Mouse (Mus musculus): ENCODE measurements around the gene Osm. TPM values are rescaled to one million over a fixed set of nuclear protein-coding genes. Genes with fewer than 3 reads are reported as not detected.
A peak's percentile ranks its signal among the peaks of the same experiment; 100 is the strongest.

Gene Osm
- polyA plus RNA-seq, 1 experiment from 2014 or later, result not detected

DNA sequence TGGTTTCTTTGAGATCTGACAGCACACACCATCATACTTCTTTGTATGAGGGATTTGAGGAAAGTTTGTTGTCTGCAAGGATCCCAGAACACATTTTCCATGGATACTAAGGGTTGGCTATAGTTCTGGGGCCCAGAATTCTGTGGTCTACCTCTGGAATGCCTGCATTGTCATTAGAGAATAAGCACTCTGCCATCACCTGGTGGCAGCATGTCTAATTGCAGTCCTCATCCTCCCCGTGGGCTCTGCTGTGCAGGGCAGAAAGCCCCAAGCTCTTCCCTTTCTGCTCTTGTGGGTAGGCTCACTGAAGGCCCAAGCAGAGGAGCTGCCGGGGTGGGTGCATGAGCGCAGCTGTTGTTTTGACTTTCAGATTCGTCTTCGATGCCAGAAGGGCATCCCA is 26.7 kb upstream of the Osm start:
- H3K36me3 ChIP-seq (ENCODE audit: control insufficient read depth, insufficient read depth, low read length), result peaks cover 65% of the 10 kb centered on the region
- no peak for ATAC-seq (ENCODE audit: low FRiP score, low TSS enrichment)
- no peaks in the 10 kb centered on the region for H3K9me3 ChIP-seq (ENCODE audit: control insufficient read depth, low read length)
- 82% methylated on average over 5 of the region's 5 CpGs for WGBS
- no peak overlapping the region for H3K4me3 ChIP-seq (ENCODE audit: low read length)
- no peaks in the 10 kb centered on the region for H3K27me3 ChIP-seq (ENCODE audit: control insufficient read depth, insufficient read depth, low read length)
- no peak overlapping the region for H3K9ac ChIP-seq (ENCODE audit: low read depth, low read length)
- H3K27ac ChIP-seq (ENCODE audit: low read depth, low read length), result no peak overlapping the region
- H3K4me1 ChIP-seq (ENCODE audit: control insufficient read depth, insufficient read depth, low read length), result no peaks in the 10 kb centered on the region
- no peak overlapping the region for H3K4me2 ChIP-seq (replicated peaks; ENCODE audit: low read depth, low read length)

DNA sequence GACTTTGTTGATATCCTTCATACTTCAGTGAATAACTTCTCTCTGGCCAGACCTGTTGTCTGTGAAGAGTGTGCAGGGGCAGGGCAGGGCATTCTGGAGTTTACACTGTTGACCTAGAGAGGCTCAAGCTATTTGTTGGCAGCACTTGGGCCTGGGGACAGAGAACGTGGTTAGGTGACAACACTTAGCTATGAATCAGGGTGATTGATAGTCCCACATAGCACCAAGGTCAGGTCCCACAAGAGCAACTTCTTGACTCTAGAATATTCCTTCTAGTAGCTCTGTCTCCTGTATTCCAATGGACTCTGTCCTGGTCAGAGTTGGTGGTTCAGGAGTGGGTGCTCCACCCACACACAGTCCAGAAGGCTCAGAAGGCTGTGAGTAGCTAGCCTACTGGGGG is 25.4 kb upstream of the Osm start:
- Histone ChIP-seq H3K9ac (ENCODE audit: low read depth, low read length) (no peak overlapping the region), H3K27ac (ENCODE audit: low read depth, low read length) (no peak overlapping the region), H3K27me3 (ENCODE audit: control insufficient read depth, insufficient read depth, low read length) (no peaks in the 10 kb centered on the region), H3K4me3 (ENCODE audit: low read length) (no peak overlapping the region), H3K36me3 (ENCODE audit: control insufficient read depth, insufficient read depth, low read length) (peaks cover 77% of the 10 kb centered on the region), H3K4me1 (ENCODE audit: control insufficient read depth, insufficient read depth, low read length) (no peaks in the 10 kb centered on the region), H3K4me2 (replicated peaks; ENCODE audit: low read depth, low read length) (no peak overlapping the region), H3K9me3 (ENCODE audit: control insufficient read depth, low read length) (no peaks in the 10 kb centered on the region)
- WGBS, result 13% methylated on average over 1 of the region's 1 CpGs
- ATAC-seq (ENCODE audit: low FRiP score, low TSS enrichment), result no peak

DNA sequence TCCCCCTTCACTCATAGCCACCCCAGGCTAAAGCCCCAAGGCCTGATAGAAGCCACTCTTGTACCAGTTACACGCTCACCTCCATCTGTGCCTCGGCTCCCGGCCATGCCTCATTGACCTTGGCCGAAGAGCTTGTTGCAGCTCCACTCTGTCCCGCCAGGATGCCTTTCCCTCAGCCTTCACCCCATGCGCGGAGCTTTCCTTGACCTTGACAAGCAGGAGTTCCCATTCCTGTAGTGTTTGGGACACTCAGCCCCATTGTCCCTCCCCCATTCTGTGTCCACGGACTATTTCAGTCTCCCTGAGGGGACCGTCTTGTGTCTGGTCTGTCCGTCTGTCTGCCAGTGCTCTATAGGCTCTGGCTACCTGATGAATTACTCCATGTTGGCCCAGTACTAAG is 23.1 kb upstream of the Osm start:
- Histone ChIP-seq H3K4me3 (ENCODE audit: low read length) (no peak overlapping the region), H3K4me1 (ENCODE audit: control insufficient read depth, insufficient read depth, low read length) (no peaks in the 10 kb centered on the region), H3K9ac (ENCODE audit: low read depth, low read length) (no peak overlapping the region), H3K9me3 (ENCODE audit: control insufficient read depth, low read length) (no peaks in the 10 kb centered on the region), H3K36me3 (ENCODE audit: control insufficient read depth, insufficient read depth, low read length) (peaks cover 62% of the 10 kb centered on the region), H3K4me2 (replicated peaks; ENCODE audit: low read depth, low read length) (no peak overlapping the region), H3K27me3 (ENCODE audit: control insufficient read depth, insufficient read depth, low read length) (no peaks in the 10 kb centered on the region), H3K27ac (ENCODE audit: low read depth, low read length) (no peak overlapping the region)
- no peak for ATAC-seq (ENCODE audit: low FRiP score, low TSS enrichment)
- 73% methylated on average over 10 of the region's 10 CpGs for WGBS

DNA sequence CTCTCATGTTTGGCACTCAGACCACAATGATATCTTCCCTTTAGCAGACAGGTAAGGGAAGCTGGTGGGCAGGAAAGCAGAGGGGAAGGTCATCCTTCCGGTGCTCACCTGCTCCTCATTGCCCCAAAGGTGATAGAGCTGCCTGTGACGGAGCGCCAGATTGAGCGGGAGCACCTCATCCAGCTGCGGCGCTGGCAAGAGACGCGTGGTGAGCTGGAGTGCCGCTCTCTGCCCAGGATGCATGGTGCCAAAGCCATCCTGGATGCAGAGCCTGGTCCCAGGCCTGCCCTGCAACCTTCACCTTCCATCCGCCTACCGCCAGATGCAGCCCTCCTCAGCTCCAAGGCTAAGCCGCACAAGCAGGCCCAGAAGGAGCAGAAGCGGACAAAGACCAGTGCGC is 21.6 kb upstream of the Osm start:
- no peak overlapping the region for H3K4me3 ChIP-seq (ENCODE audit: low read length)
- 0 out of 2 replicates have a peak, but pooled peaks cover 7% of the 10 kb centered on the region for H3K27me3 ChIP-seq (ENCODE audit: control insufficient read depth, insufficient read depth, low read length)
- peaks cover 54% of the 10 kb centered on the region for H3K36me3 ChIP-seq (ENCODE audit: control insufficient read depth, insufficient read depth, low read length)
- 97% methylated on average over 14 of the region's 14 CpGs for WGBS
- H3K27ac ChIP-seq (ENCODE audit: low read depth, low read length), result no peak overlapping the region
- no peak for ATAC-seq (ENCODE audit: low FRiP score, low TSS enrichment)
- no peaks in the 10 kb centered on the region for H3K4me1 ChIP-seq (ENCODE audit: control insufficient read depth, insufficient read depth, low read length)
- H3K4me2 ChIP-seq (replicated peaks; ENCODE audit: low read depth, low read length), result no peak overlapping the region
- no peak overlapping the region for H3K9ac ChIP-seq (ENCODE audit: low read depth, low read length)
- no peaks in the 10 kb centered on the region for H3K9me3 ChIP-seq (ENCODE audit: control insufficient read depth, low read length)

DNA sequence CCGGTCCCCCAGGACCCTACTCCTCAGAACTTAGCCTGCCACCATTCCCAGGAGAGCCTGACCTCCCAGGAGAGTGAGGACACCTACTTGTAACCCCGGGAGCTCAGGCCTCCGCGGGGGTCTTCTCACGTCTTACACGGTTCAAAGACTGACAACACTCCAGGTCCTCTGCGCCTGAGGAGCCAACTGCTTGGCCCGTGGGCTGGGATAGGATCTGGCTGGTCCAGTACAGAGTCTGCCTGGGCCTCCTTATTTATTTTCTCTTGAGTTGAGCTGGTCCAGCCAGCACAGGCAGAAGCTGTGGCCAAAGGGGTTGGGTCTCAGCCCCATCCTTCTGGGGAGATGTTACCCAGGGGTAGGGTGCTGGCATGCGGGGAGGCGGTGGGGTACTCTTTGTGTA is 21.2 kb upstream of the Osm start:
- H3K9me3 ChIP-seq (ENCODE audit: control insufficient read depth, low read length), result no peaks in the 10 kb centered on the region
- WGBS, result 83% methylated on average over 10 of the region's 10 CpGs
- no peak overlapping the region for H3K4me3 ChIP-seq (ENCODE audit: low read length)
- no peaks in the 10 kb centered on the region for H3K4me1 ChIP-seq (ENCODE audit: control insufficient read depth, insufficient read depth, low read length)
- H3K27me3 ChIP-seq (ENCODE audit: control insufficient read depth, insufficient read depth, low read length), result 0 out of 2 replicates have a peak, but pooled peaks cover 7% of the 10 kb centered on the region
- H3K27ac ChIP-seq (ENCODE audit: low read depth, low read length), result no peak overlapping the region
- ATAC-seq (ENCODE audit: low FRiP score, low TSS enrichment), result no peak
- peaks cover 49% of the 10 kb centered on the region for H3K36me3 ChIP-seq (ENCODE audit: control insufficient read depth, insufficient read depth, low read length)
- no peak overlapping the region for H3K9ac ChIP-seq (ENCODE audit: low read depth, low read length)
- H3K4me2 ChIP-seq (replicated peaks; ENCODE audit: low read depth, low read length), result no peak overlapping the region

DNA sequence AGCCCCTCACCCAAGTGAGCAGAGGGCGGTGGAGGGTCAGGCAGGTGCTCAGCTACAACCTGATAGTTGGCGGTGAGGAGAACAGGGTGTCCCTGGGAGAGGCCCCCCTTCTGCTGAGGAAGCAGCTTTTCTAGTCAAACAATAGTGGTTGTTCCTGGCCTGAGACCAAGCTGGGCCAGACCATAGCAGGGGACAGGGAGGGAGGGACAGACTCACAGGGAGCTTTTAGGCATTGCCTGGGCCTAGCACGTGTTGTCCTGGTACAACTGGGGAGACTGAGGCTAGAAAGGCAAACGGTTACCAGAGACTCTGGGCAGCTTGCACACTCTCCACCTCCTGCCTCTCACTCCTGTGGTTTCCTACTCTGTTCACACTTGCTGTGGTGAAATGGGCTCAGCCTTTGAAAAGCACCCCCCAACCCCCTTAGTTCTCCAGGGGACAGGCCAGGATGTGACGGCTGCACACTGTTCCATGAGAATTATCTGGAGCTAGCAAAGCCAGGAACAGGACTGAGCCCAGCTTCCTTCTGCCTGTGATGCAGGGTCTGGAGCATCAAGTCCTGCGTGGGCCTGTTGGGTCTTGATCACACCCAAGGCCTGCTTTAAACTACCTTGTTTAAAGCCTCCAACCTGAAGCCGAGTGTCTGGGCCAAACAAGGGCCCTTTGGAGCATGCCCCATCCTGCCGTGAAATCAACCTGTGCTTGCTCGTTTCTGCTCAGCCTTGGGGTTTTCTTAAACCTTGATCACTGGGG is 19.8 kb upstream of the Osm start:
- ATAC-seq (ENCODE audit: low FRiP score, low TSS enrichment), result no peak

DNA sequence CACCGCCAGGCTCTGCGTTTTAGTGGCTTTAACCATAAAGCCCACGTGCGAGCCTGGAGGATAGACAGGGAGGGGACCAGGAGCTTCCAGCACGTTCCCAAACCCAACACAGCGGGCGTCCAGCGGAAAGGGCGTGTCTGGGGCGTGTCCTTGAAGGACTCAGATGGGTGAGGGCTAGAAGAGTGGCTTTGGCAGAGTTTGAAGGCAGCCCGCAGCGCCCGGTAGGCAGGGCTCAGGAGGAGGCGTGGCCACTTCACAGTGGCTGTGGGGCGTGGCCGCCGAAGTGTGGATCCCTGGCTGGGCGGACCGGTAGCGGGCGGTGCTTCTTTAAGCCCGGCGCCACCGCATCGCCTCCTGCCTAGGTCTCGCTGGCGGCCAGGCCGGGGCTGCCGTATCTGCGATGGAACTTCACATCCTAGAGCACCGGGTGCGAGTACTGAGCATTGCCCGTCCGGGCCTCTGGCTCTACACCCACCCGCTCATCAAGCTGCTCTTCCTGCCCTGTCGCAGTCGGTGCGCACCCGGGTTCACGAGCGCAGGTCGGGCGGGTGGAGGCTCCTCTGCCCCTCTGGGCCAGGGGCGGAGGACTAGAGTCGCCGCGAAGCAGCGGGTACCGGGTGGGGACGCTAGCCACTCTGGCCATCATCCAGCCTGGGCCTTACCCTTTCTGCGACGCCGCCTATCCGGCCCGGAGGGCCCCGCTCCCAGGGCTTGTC is 18.1 kb upstream of the Osm start, which contains the start of gene Castor1:
Castor1 (plus strand) TSS at position 312 of the 716 bp plus-strand sequence.
- peak within 1 kb of the TSS; percentile 89 for H3K4me2 ChIP-seq (replicated peaks; ENCODE audit: low read depth, low read length)
- H3K36me3 ChIP-seq (ENCODE audit: control insufficient read depth, insufficient read depth, low read length), result peaks cover 26% of the 10 kb centered on the region
- H3K9ac ChIP-seq (ENCODE audit: low read depth, low read length), result peak within 1 kb of the TSS; percentile 54
- H3K9me3 ChIP-seq (ENCODE audit: control insufficient read depth, low read length), result no peaks in the 10 kb centered on the region
- 1% methylated on average over 54 of the region's 56 CpGs for WGBS
- no peak within 1 kb of the TSS for H3K27ac ChIP-seq (ENCODE audit: low read depth, low read length)
- H3K4me1 ChIP-seq (ENCODE audit: control insufficient read depth, insufficient read depth, low read length), result no peaks in the 10 kb centered on the region
- H3K4me3 ChIP-seq (ENCODE audit: low read length), result peak within 1 kb of the TSS; percentile 37
- 0 out of 2 replicates have a peak, but pooled peaks cover 7% of the 10 kb centered on the region for H3K27me3 ChIP-seq (ENCODE audit: control insufficient read depth, insufficient read depth, low read length)
- peak; percentile 90 for ATAC-seq (ENCODE audit: low FRiP score, low TSS enrichment)

More for the DNA sequence above, 19.8 kb upstream of the Osm start:
- H3K36me3 ChIP-seq (ENCODE audit: control insufficient read depth, insufficient read depth, low read length), result peaks cover 42% of the 10 kb centered on the region
- no peak overlapping the region for H3K4me3 ChIP-seq (ENCODE audit: low read length)
- no peak overlapping the region for H3K9ac ChIP-seq (ENCODE audit: low read depth, low read length)
- H3K4me1 ChIP-seq (ENCODE audit: control insufficient read depth, insufficient read depth, low read length), result no peaks in the 10 kb centered on the region
- WGBS, result 84% methylated on average over 9 of the region's 9 CpGs
- no peak overlapping the region for H3K27ac ChIP-seq (ENCODE audit: low read depth, low read length)
- H3K9me3 ChIP-seq (ENCODE audit: control insufficient read depth, low read length), result no peaks in the 10 kb centered on the region
- H3K27me3 ChIP-seq (ENCODE audit: control insufficient read depth, insufficient read depth, low read length), result 0 out of 2 replicates have a peak, but pooled peaks cover 7% of the 10 kb centered on the region
- H3K4me2 ChIP-seq (replicated peaks; ENCODE audit: low read depth, low read length), result no peak overlapping the region

DNA sequence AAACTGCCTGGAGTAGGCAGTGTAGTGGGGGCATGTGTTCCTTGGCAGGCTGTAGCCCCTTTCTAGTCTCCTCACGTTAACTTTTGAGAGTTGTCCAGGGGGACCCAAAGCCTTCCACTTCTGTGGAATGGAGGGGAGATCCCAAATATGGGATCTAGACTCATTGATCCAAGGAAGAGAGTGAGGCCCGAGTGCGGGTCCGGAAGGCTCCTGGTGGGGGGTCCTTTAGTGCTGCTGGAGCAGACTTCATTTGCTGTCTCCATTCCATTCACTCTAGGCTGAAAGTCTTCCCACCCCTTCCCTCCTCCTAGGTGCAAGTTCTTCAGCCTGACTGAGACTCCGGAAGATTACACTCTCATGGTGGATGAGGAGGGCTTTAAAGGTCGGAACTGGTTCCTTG is 17.6 kb upstream of the Osm start:
- peak overlapping the region; percentile 37 for H3K4me3 ChIP-seq (ENCODE audit: low read length)
- 6% methylated on average over 6 of the region's 6 CpGs for WGBS
- no peak overlapping the region for H3K27ac ChIP-seq (ENCODE audit: low read depth, low read length)

DNA sequence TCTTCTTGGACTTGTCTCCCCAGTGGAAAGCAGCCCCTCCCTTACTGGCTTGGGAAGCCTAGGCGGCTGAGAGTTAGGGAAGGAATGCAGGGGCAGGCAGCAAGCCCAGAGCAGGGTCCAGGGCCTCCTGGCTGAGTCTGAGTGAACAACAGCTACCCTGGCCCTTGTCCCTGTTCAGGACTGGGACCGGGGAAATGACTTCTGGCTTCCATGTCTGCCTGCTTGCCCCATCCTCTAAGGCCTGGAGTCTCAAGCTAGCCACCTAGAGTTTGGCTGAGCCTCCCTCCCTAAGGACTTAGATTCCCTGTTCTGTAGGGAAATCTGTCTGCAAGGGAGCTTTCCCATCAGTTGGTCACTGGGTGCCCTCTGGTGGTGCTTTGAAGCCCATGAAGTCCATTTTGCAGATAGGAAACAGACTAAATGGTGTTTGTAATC is 16.9 kb upstream of the Osm start:
- peak; percentile 18; the same call in 1 of the 2 replicates for ATAC-seq (ENCODE audit: low FRiP score, low TSS enrichment)
- whole genome bisulfite sequencing, result 19% methylated on average over 2 of the region's 2 CpGs
- Histone ChIP-seq H3K4me1 (ENCODE audit: control insufficient read depth, insufficient read depth, low read length) (0 out of 2 replicates have a peak, but pooled peaks cover 4% of the 10 kb centered on the region), H3K27ac (ENCODE audit: low read depth, low read length) (no peak overlapping the region), H3K4me2 (replicated peaks; ENCODE audit: low read depth, low read length) (no peak overlapping the region; the same call in 1 of the 2 replicates), H3K27me3 (ENCODE audit: control insufficient read depth, insufficient read depth, low read length) (0 out of 2 replicates have a peak, but pooled peaks cover 7% of the 10 kb centered on the region), H3K36me3 (ENCODE audit: control insufficient read depth, insufficient read depth, low read length) (peaks cover 14% of the 10 kb centered on the region), H3K9me3 (ENCODE audit: control insufficient read depth, low read length) (no peaks in the 10 kb centered on the region), H3K9ac (ENCODE audit: low read depth, low read length) (no peak overlapping the region), H3K4me3 (ENCODE audit: low read length) (no peak overlapping the region)

More for the DNA sequence above, 17.6 kb upstream of the Osm start:
- H3K36me3 ChIP-seq (ENCODE audit: control insufficient read depth, insufficient read depth, low read length), result peaks cover 20% of the 10 kb centered on the region
- 0 out of 2 replicates have a peak, but pooled peaks cover under 1% of the 10 kb centered on the region for H3K4me1 ChIP-seq (ENCODE audit: control insufficient read depth, insufficient read depth, low read length)
- no peaks in the 10 kb centered on the region for H3K9me3 ChIP-seq (ENCODE audit: control insufficient read depth, low read length)
- ATAC-seq (ENCODE audit: low FRiP score, low TSS enrichment), result no peak
- H3K27me3 ChIP-seq (ENCODE audit: control insufficient read depth, insufficient read depth, low read length), result 0 out of 2 replicates have a peak, but pooled peaks cover 7% of the 10 kb centered on the region
- H3K9ac ChIP-seq (ENCODE audit: low read depth, low read length), result peak overlapping the region; percentile 54; the same call in 1 of the 2 replicates
- peak overlapping the region; percentile 89 for H3K4me2 ChIP-seq (replicated peaks; ENCODE audit: low read depth, low read length)

Data from kidney, embryonic 14.5 days (tissue).